In genomic region chr11:67926348-67927055, GRCm38 (mm10) we compare ENCODE assay signal across 18 mouse cellular contexts. TPM values are rescaled to one million over a fixed set of nuclear protein-coding genes. Genes with fewer than 3 reads are reported as not detected.
DNase-seq lines count a peak whose midpoint lies in the region; ATAC-seq and TF ChIP-seq lines count a peak whose summit lies in the region.
"Had no signal": no experiment of that assay in that cellular context is flagged by ENCODE, and none has a peak within 500 bp of the region (broad histone marks: within the 10 kb centered on the region; RNA-seq: fewer than 3 reads in every experiment).

No protein-coding gene starts in this region.

- H3K9me3 ChIP-seq in limb, embryonic 15.5 days: no peaks in the 10 kb centered on the region
- H3K9me3 ChIP-seq in limb, embryonic 10.5 days (replicated peaks): no peaks in the 10 kb centered on the region
- H3K9me3 ChIP-seq in stomach, postnatal 0 days (ENCODE audit: control insufficient read depth, low read length): no peaks in the 10 kb centered on the region
- H3K9me3 ChIP-seq: forebrain, embryonic 15.5 days; liver, embryonic 15.5 days; midbrain, embryonic 15.5 days; stomach, embryonic 15.5 days had no signal

- no peak overlapping the region for H3K9ac ChIP-seq in limb, embryonic 15.5 days
- no peak overlapping the region for H3K9ac ChIP-seq in stomach, postnatal 0 days (ENCODE audit: low read length)
- H3K9ac ChIP-seq: forebrain, embryonic 15.5 days; liver, embryonic 15.5 days; midbrain, embryonic 15.5 days; stomach, embryonic 15.5 days had no signal

- no peaks in the 10 kb centered on the region for H3K36me3 ChIP-seq in kidney, adult 2 months (ENCODE audit: control insufficient read depth, insufficient read depth, low read length)
- H3K36me3 ChIP-seq in limb, embryonic 15.5 days: no peaks in the 10 kb centered on the region
- H3K36me3 ChIP-seq in limb, embryonic 10.5 days: no peaks in the 10 kb centered on the region
- H3K36me3 ChIP-seq in stomach, postnatal 0 days (ENCODE audit: control insufficient read depth, insufficient read depth, low read length): no peaks in the 10 kb centered on the region
- H3K36me3 ChIP-seq: forebrain, embryonic 15.5 days; liver, embryonic 15.5 days; midbrain, embryonic 15.5 days; stomach, embryonic 15.5 days had no signal

- H3K4me1 ChIP-seq in kidney, adult 2 months (ENCODE audit: control insufficient read depth, insufficient read depth, low read length): no peaks in the 10 kb centered on the region; the same call in 1 of the 2 replicates
- H3K4me1 ChIP-seq in limb, embryonic 15.5 days: peaks cover 10% of the 10 kb centered on the region
- peaks cover 19% of the 10 kb centered on the region for H3K4me1 ChIP-seq in limb, embryonic 10.5 days
- H3K4me1 ChIP-seq in stomach, postnatal 0 days (replicated peaks; ENCODE audit: control insufficient read depth, insufficient read depth): no peaks in the 10 kb centered on the region
- H3K4me1 ChIP-seq: stomach, embryonic 15.5 days had no signal

- H3K27ac ChIP-seq in kidney, adult 2 months (ENCODE audit: insufficient read depth, low read depth, low read length): peak overlapping the region; percentile 21; the same call in 1 of the 2 replicates
- H3K27ac ChIP-seq in limb, embryonic 15.5 days: no peak overlapping the region
- H3K27ac ChIP-seq in limb, embryonic 10.5 days: no peak overlapping the region
- no peak overlapping the region for H3K27ac ChIP-seq in stomach, postnatal 0 days (replicated peaks)
- H3K27ac ChIP-seq: forebrain, embryonic 15.5 days; liver, embryonic 15.5 days; midbrain, embryonic 15.5 days; stomach, embryonic 15.5 days had no signal

- no peak for TF ChIP-seq EP300 in stomach, postnatal 0 days (optimal IDR thresholded peaks at IDR 0.05)

- no peaks in the 10 kb centered on the region for H3K27me3 ChIP-seq in kidney, adult 2 months (replicated peaks; ENCODE audit: control insufficient read depth, insufficient read depth, low read length)
- H3K27me3 ChIP-seq in limb, embryonic 15.5 days: peaks cover 9% of the 10 kb centered on the region
- H3K27me3 ChIP-seq in limb, embryonic 10.5 days (ENCODE audit: low read depth, poor library complexity, severe bottlenecking): peaks cover 9% of the 10 kb centered on the region
- H3K27me3 ChIP-seq in stomach, postnatal 0 days (ENCODE audit: control insufficient read depth, insufficient read depth, low read length): no peaks in the 10 kb centered on the region
- H3K27me3 ChIP-seq: forebrain, embryonic 15.5 days; midbrain, embryonic 15.5 days; Patski had no signal

- H3K4me3 ChIP-seq in kidney, adult 2 months (ENCODE audit: insufficient read depth, low read depth, low read length): no peak overlapping the region
- no peak overlapping the region for H3K4me3 ChIP-seq in limb, embryonic 15.5 days
- no peak overlapping the region for H3K4me3 ChIP-seq in limb, embryonic 10.5 days
- no peak overlapping the region for H3K4me3 ChIP-seq in stomach, postnatal 0 days (ENCODE audit: low read depth, low read length)
- H3K4me3 ChIP-seq: forebrain, embryonic 15.5 days; liver, embryonic 15.5 days; midbrain, embryonic 15.5 days; stomach, embryonic 15.5 days had no signal

- TF ChIP-seq CTCF in kidney, adult 2 months (conservative IDR thresholded peaks at IDR 0.05; ENCODE audit: insufficient read depth, insufficient read length, low read depth, low read length): no peak
- no peak for TF ChIP-seq CTCF in stomach, postnatal 0 days (IDR thresholded peaks at IDR 0.05; ENCODE audit: low read depth)

- no peak for DNase-seq in frontal cortex, postnatal 25 days (ENCODE audit: low spot score in 2 of 2)
- DNase-seq in kidney, adult 2 months: no peak
- DNase-seq in kidney, postnatal 25 days: no peak
- DNase-seq in limb, embryonic 10.5 days (ENCODE audit: low spot score): no peak
- DNase-seq in stomach, postnatal 0 days (ENCODE audit: low spot score): peak; percentile 45
- DNase-seq in right cerebral cortex, postnatal 4 days: no peak
- DNase-seq: cerebellum, postnatal 10 days; kidney, postnatal 10 days; lung, postnatal 10 days; right cerebral cortex, adult 18-20 months; spleen, adult 18-20 months had no signal

- no peak for TF ChIP-seq POLR2A in kidney, adult 2 months (IDR thresholded peaks at IDR 0.05; ENCODE audit: low read depth, low read length)

- ATAC-seq in frontal cortex, adult (ENCODE audit: low TSS enrichment): peak; percentile 53
- ATAC-seq in limb, embryonic 15.5 days (ENCODE audit: insufficient number of reproducible peaks, low FRiP score, low TSS enrichment, low read depth): 0 out of 2 replicates have a peak, but pooled peaks have one; percentile 20
- ATAC-seq in stomach, postnatal 0 days (ENCODE audit: low FRiP score, low TSS enrichment): no peak
- ATAC-seq: forebrain, embryonic 15.5 days; midbrain, embryonic 15.5 days; Patski had no signal

- no peak overlapping the region for H3K4me2 ChIP-seq in limb, embryonic 15.5 days
- H3K4me2 ChIP-seq in stomach, postnatal 0 days (replicated peaks; ENCODE audit: low read depth): no peak overlapping the region
- H3K4me2 ChIP-seq: forebrain, embryonic 15.5 days; liver, embryonic 15.5 days; midbrain, embryonic 15.5 days; stomach, embryonic 15.5 days had no signal

- WGBS in kidney, adult 2 months: 25% methylated on average over 10 of the region's 15 CpGs
- WGBS in limb, embryonic 15.5 days: 20% methylated on average over 10 of the region's 15 CpGs
- 11% methylated on average over 15 of the region's 15 CpGs for WGBS in limb, embryonic 10.5 days
- 17% methylated on average over 14 of the region's 15 CpGs for WGBS in stomach, postnatal 0 days

RNA-seq across cellular contexts. Expression of gene Usp43, which starts 4.5 kb away (rescaled TPM):
- 3.0 and 3.5 TPM in 2 replicates for polyA plus RNA-seq in kidney, adult 2 months (2012; rRNA removed)
- 0.96 and 1.1 TPM in 2 replicates for polyA plus RNA-seq in limb, embryonic 15.5 days (2015; fragmentation: Nextera tagmentation; extraction: Ambion mirVana)
- 0.46 and 1.1 TPM in 2 replicates for polyA plus RNA-seq in limb, embryonic 10.5 days (2016; fragmentation: Nextera tagmentation; extraction: Ambion mirVana)
- polyA plus RNA-seq in stomach, postnatal 0 days (2015; fragmentation: Nextera tagmentation; extraction: Ambion mirVana): 2.0 and 2.9 TPM in 2 replicates
- polyA plus RNA-seq: liver, embryonic 15.5 days had no signal

RNA-seq across cellular contexts. Expression of gene Cfap52, which starts 38.9 kb away (rescaled TPM):
- polyA plus RNA-seq in kidney, adult 2 months (2012; rRNA removed): 1.9 and 4.8 TPM in 2 replicates
- 0.74 and 1.8 TPM in 2 replicates for polyA plus RNA-seq in limb, embryonic 15.5 days (2015; fragmentation: Nextera tagmentation; extraction: Ambion mirVana)
- polyA plus RNA-seq in limb, embryonic 10.5 days (2016; fragmentation: Nextera tagmentation; extraction: Ambion mirVana): 0.34 and 0.41 TPM in 2 replicates
- polyA plus RNA-seq in stomach, postnatal 0 days (2015; fragmentation: Nextera tagmentation; extraction: Ambion mirVana): 0.35 and 0.42 TPM in 2 replicates
- polyA plus RNA-seq: liver, embryonic 15.5 days had no signal

RNA-seq across cellular contexts. Expression of gene Stx8, which starts 39.5 kb away (rescaled TPM):
- 6.9 and 10.7 TPM in 2 replicates for polyA plus RNA-seq in kidney, adult 2 months (2012; rRNA removed)
- 58.0 and 64.4 TPM in 2 replicates for polyA plus RNA-seq in limb, embryonic 15.5 days (2015; fragmentation: Nextera tagmentation; extraction: Ambion mirVana)
- 39.5 and 43.7 TPM in 2 replicates for polyA plus RNA-seq in limb, embryonic 10.5 days (2016; fragmentation: Nextera tagmentation; extraction: Ambion mirVana)
- polyA plus RNA-seq in stomach, postnatal 0 days (2015; fragmentation: Nextera tagmentation; extraction: Ambion mirVana): 71.0 and 76.1 TPM in 2 replicates
